2 mouse cellular contexts compared by ENCODE assay signal in genomic region chr8:106607783-106608182, GRCm38 (mm10).
TF ChIP-seq lines count a peak whose summit lies in the region.

No protein-coding gene starts in this region.

TF ChIP-seq in CH12.LX, 34 proteins besides CTCF, POLR2A, EP300 and RAD21:
- TF ChIP-seq ZNF384 (IDR thresholded peaks at IDR 0.05; ENCODE audit: low read depth, low read length): peak; percentile 47

TF ChIP-seq in ES-E14, 5 proteins besides CTCF, POLR2A, EP300 and RAD21:
- peak; percentile 92 for TF ChIP-seq ZNF384 (IDR thresholded peaks at IDR 0.05; ENCODE audit: low read depth, low read length)
